In genomic region chr15:33924094-33924890, GRCm38 (mm10) we compare ENCODE assay signal across 9 mouse cellular contexts.
A peak's percentile ranks its signal among the peaks of the same experiment; 100 is the strongest.
DNase-seq lines count a peak whose midpoint lies in the region; ATAC-seq lines count a peak whose summit lies in the region.
"Had no signal": no experiment of that assay in that cellular context is flagged by ENCODE, and none has a peak within 500 bp of the region (broad histone marks: within the 10 kb centered on the region; RNA-seq: fewer than 3 reads in every experiment).

No protein-coding gene starts in this region.

- H3K36me3 ChIP-seq in embryonic facial prominence, embryonic 13.5 days = no peaks in the 10 kb centered on the region
- no peaks in the 10 kb centered on the region for H3K36me3 ChIP-seq in kidney, embryonic 15.5 days
- H3K36me3 ChIP-seq: liver, embryonic 13.5 days had no signal

- peaks cover 11% of the 10 kb centered on the region for H3K4me1 ChIP-seq in embryonic facial prominence, embryonic 13.5 days
- H3K4me1 ChIP-seq in kidney, embryonic 15.5 days = no peaks in the 10 kb centered on the region
- H3K4me1 ChIP-seq: liver, embryonic 13.5 days had no signal

- 30% methylated on average over 5 of the region's 5 CpGs for WGBS in embryonic facial prominence, embryonic 13.5 days
- WGBS in kidney, embryonic 15.5 days = 86% methylated on average over 5 of the region's 5 CpGs

- H3K4me2 ChIP-seq in embryonic facial prominence, embryonic 13.5 days = no peak overlapping the region
- no peak overlapping the region for H3K4me2 ChIP-seq in kidney, embryonic 15.5 days
- H3K4me2 ChIP-seq: liver, embryonic 13.5 days had no signal

- no peaks in the 10 kb centered on the region for H3K9me3 ChIP-seq in embryonic facial prominence, embryonic 13.5 days
- H3K9me3 ChIP-seq in kidney, embryonic 15.5 days (replicated peaks) = no peaks in the 10 kb centered on the region
- H3K9me3 ChIP-seq: liver, embryonic 13.5 days had no signal

- no peaks in the 10 kb centered on the region for H3K27me3 ChIP-seq in embryonic facial prominence, embryonic 13.5 days
- no peaks in the 10 kb centered on the region for H3K27me3 ChIP-seq in kidney, embryonic 15.5 days
- H3K27me3 ChIP-seq: liver, embryonic 13.5 days had no signal

- H3K27ac ChIP-seq in embryonic facial prominence, embryonic 13.5 days = peak overlapping the region; percentile 33; the same call in 1 of the 2 replicates
- H3K27ac ChIP-seq in kidney, embryonic 15.5 days = no peak overlapping the region
- H3K27ac ChIP-seq: liver, embryonic 13.5 days had no signal

- H3K9ac ChIP-seq in embryonic facial prominence, embryonic 13.5 days = no peak overlapping the region
- H3K9ac ChIP-seq in kidney, embryonic 15.5 days = no peak overlapping the region
- H3K9ac ChIP-seq: liver, embryonic 13.5 days had no signal

- peak; percentile 10 to 26 for DNase-seq in left cerebral cortex, adult 18-20 months (ENCODE audit: low spot score in 2 of 2)
- DNase-seq in left cerebral cortex, adult 11 months (ENCODE audit: low spot score) = no peak
- peak; percentile 38 to 47 for DNase-seq in heart, postnatal 36 days
- peak; percentile 47 to 58 for DNase-seq in right cerebral cortex, postnatal 10 days (ENCODE audit: low spot score in 2 of 2)
- DNase-seq: liver, embryonic 13.5 days had no signal

- no peak overlapping the region for H3K4me3 ChIP-seq in embryonic facial prominence, embryonic 13.5 days
- H3K4me3 ChIP-seq in kidney, embryonic 15.5 days (replicated peaks) = no peak overlapping the region
- H3K4me3 ChIP-seq: liver, embryonic 13.5 days had no signal

- no peak for ATAC-seq in embryonic facial prominence, embryonic 13.5 days (ENCODE audit: insufficient number of reproducible peaks, insufficient read depth, low FRiP score, low TSS enrichment, low read depth)
- ATAC-seq in erythroblast, adult 5-6 weeks (replicated peaks; ENCODE audit: low FRiP score, poor library complexity, severe bottlenecking) = no peak
- ATAC-seq in CD4-positive, CD25-positive, alpha-beta regulatory T cell, adult 4 months = no peak
- ATAC-seq in kidney, embryonic 15.5 days (replicated peaks; ENCODE audit: low FRiP score) = no peak

- intact Hi-C loops in heart, postnatal 36 days (cut with DNase I) = no loop called here
